Mouse (Mus musculus) right cerebral cortex, postnatal 25 days (tissue): Measurements from ENCODE around the gene Fbxw16.
"Not testable (repeated sequence)": the region's sequence is repeated elsewhere in the genome, so short reads cannot be mapped to it uniquely, and the experiment has no call there.

ENCODE experiments used
- DNase-seq: peaks from one replicate; pipeline ENCODE4 v3.0.0; 2022

The Fbxw16 gene

GRCm38 (mm10) chr9:109449040-109449439, at the start of gene Fbxw16:
Gene Fbxw16 (minus strand): TSS chr9:109449140.
- DNase-seq: no peak

- not testable (repeated sequence) for DNase-seq
Measured at GRCm38 (mm10) chr9:109495775-109496174, 46.8 kb upstream of the Fbxw16 start, which contains the start of gene Fbxw19. Gene Fbxw19 (minus strand): TSS chr9:109495875.

DNA sequence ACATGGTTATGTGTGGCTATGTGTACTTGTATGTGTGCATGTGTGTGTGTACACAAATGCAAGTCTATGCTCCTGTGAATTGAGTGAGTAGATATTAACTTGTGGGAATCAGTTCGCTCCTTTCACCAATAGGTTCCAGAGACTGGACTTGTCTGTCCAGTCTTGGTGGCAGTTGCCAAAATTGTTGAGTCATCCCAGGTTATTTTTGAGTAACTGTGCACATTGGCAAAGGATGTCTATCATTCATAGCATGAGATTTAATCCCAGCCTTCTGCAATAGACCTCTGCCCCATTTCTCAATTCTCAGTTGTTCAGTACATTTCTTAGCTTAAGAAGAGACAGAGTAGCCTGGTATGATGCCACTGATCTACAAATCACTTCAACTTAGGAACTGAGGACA, 16.0 kb downstream of the Fbxw16 start:
- DNase-seq: no peak

DNA sequence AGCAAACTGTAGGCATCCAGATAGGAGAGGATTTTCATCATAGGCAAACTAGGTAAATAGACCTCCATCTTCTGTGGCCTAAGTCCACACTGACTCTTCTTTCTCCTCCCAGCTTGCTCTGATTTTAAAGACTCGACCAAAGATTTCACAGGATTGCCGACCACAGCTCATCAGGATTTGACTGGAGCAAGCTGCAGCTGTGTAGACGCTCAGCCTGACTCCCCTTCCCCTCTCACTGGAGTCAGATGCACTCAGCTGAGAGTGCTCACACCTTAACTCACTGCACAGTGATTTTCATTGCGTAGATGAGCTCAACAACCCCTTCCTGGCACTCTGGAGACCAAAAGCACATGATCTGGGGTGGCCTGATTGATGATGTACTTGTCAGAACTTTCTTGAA, 44.7 kb downstream of the Fbxw16 start, which contains the start of gene Fbxw22:
Gene Fbxw22, minus strand, starts transcription at position 101 of the 400 bp plus-strand sequence.
- DNase-seq: not testable (repeated sequence)
